Mouse (Mus musculus): Measurements from ENCODE around the gene Txndc16.

- TF ChIP-seq CTCF (IDR thresholded peaks at IDR 0.05; ENCODE audit: low read depth) (no peak), EP300 (optimal IDR thresholded peaks at IDR 0.05) (no peak)
These were observed 40.9 kb downstream of the Txndc16 start for GRCm38 (mm10) chr14:45179186-45179585.
